Mouse (Mus musculus): ENCODE data around the gene Taf6. TPM values are rescaled to one million over a fixed set of nuclear protein-coding genes. Genes with fewer than 3 reads are reported as not detected.
A peak's percentile ranks its signal among the peaks of the same experiment; 100 is the strongest.

Taf6 gene
- polyA plus RNA-seq, 1 experiment, result 52.7 TPM

GRCm38 (mm10) chr5:138154390-138154789 is 32.9 kb downstream of the Taf6 start:
- DNase-seq, result no peak
- no peak overlapping the region for H3K27ac ChIP-seq (ENCODE audit: insufficient read depth, low read length)
- no peaks in the 10 kb centered on the region for H3K27me3 ChIP-seq (ENCODE audit: control insufficient read depth, insufficient read depth, low read length)
- no peaks in the 10 kb centered on the region; the same call in 1 of the 2 replicates for H3K4me1 ChIP-seq (ENCODE audit: control insufficient read depth, insufficient read depth, low read length)
- 88% methylated on average over 3 of the region's 3 CpGs for WGBS
- TF ChIP-seq POLR2A (IDR thresholded peaks at IDR 0.05; ENCODE audit: borderline replicate concordance, insufficient read depth, low read length) (no peak), CTCF (IDR thresholded peaks at IDR 0.05; ENCODE audit: borderline replicate concordance, insufficient read depth, low read depth, low read length) (no peak)
- H3K4me3 ChIP-seq (replicated peaks; ENCODE audit: insufficient read depth, low read depth, low read length), result peak overlapping the region; percentile 93

GRCm38 (mm10) chr5:138138585-138138984 is 48.7 kb downstream of the Taf6 start:
- 69% methylated on average over 4 of the region's 4 CpGs for WGBS
- no peaks in the 10 kb centered on the region for H3K27me3 ChIP-seq (ENCODE audit: control insufficient read depth, insufficient read depth, low read length)
- H3K4me1 ChIP-seq (ENCODE audit: control insufficient read depth, insufficient read depth, low read length), result no peaks in the 10 kb centered on the region
- no peak overlapping the region for H3K27ac ChIP-seq (ENCODE audit: insufficient read depth, low read length)
- no peak for TF ChIP-seq POLR2A (IDR thresholded peaks at IDR 0.05; ENCODE audit: borderline replicate concordance, insufficient read depth, low read length)
- no peak for TF ChIP-seq CTCF (IDR thresholded peaks at IDR 0.05; ENCODE audit: borderline replicate concordance, insufficient read depth, low read depth, low read length)
- no peak for DNase-seq
- no peak overlapping the region for H3K4me3 ChIP-seq (replicated peaks; ENCODE audit: insufficient read depth, low read depth, low read length)

GRCm38 (mm10) chr5:138137935-138138549 is 49.2 kb downstream of the Taf6 start:
- H3K4me3 ChIP-seq (replicated peaks; ENCODE audit: insufficient read depth, low read depth, low read length), result no peak overlapping the region
- H3K4me1 ChIP-seq (ENCODE audit: control insufficient read depth, insufficient read depth, low read length), result no peaks in the 10 kb centered on the region
- H3K27me3 ChIP-seq (ENCODE audit: control insufficient read depth, insufficient read depth, low read length), result no peaks in the 10 kb centered on the region
- TF ChIP-seq POLR2A (IDR thresholded peaks at IDR 0.05; ENCODE audit: borderline replicate concordance, insufficient read depth, low read length) (no peak), CTCF (IDR thresholded peaks at IDR 0.05; ENCODE audit: borderline replicate concordance, insufficient read depth, low read depth, low read length) (peak; percentile 49; the same call in 1 of the 2 replicates)
- DNase-seq, result no peak
- no peak overlapping the region for H3K27ac ChIP-seq (ENCODE audit: insufficient read depth, low read length)
- 60% methylated on average over 8 of the region's 8 CpGs for WGBS

- WGBS, result 83% methylated on average over 4 of the region's 4 CpGs
- DNase-seq, result no peak
- Histone ChIP-seq H3K27me3 (ENCODE audit: control insufficient read depth, insufficient read depth, low read length) (no peaks in the 10 kb centered on the region), H3K27ac (ENCODE audit: insufficient read depth, low read length) (no peak overlapping the region), H3K4me3 (replicated peaks; ENCODE audit: insufficient read depth, low read depth, low read length) (no peak overlapping the region), H3K4me1 (ENCODE audit: control insufficient read depth, insufficient read depth, low read length) (no peaks in the 10 kb centered on the region)
- no peak for TF ChIP-seq CTCF (IDR thresholded peaks at IDR 0.05; ENCODE audit: borderline replicate concordance, insufficient read depth, low read depth, low read length)
- no peak for TF ChIP-seq POLR2A (IDR thresholded peaks at IDR 0.05; ENCODE audit: borderline replicate concordance, insufficient read depth, low read length)
These were observed 50.0 kb downstream of the Taf6 start for GRCm38 (mm10) chr5:138137257-138137656.

GRCm38 (mm10) chr5:138132425-138133064 is 54.7 kb downstream of the Taf6 start:
- Histone ChIP-seq H3K27me3 (ENCODE audit: control insufficient read depth, insufficient read depth, low read length) (no peaks in the 10 kb centered on the region), H3K27ac (ENCODE audit: insufficient read depth, low read length) (no peak overlapping the region), H3K4me1 (ENCODE audit: control insufficient read depth, insufficient read depth, low read length) (no peaks in the 10 kb centered on the region), H3K4me3 (replicated peaks; ENCODE audit: insufficient read depth, low read depth, low read length) (no peak overlapping the region)
- WGBS, result 93% methylated on average over 5 of the region's 5 CpGs
- TF ChIP-seq CTCF (IDR thresholded peaks at IDR 0.05; ENCODE audit: borderline replicate concordance, insufficient read depth, low read depth, low read length), result no peak
- TF ChIP-seq POLR2A (IDR thresholded peaks at IDR 0.05; ENCODE audit: borderline replicate concordance, insufficient read depth, low read length), result no peak
- no peak for DNase-seq

Other genes with a start within 250 kb of the Taf6 start
- 75.6 and 85.7 TPM in 2 replicates for gene Gjc3, start 224.4 kb downstream of the Taf6 start, polyA plus RNA-seq (2012; rRNA removed)
- 0.08 and 0.21 TPM in 2 replicates for gene Azgp1, start 205.9 kb downstream of the Taf6 start, polyA plus RNA-seq (2012; rRNA removed)
- not detected in 2 replicates for gene Smok3a, start 166.2 kb downstream of the Taf6 start, polyA plus RNA-seq (2012; rRNA removed)
- gene Smok3b, start 166.0 kb downstream of the Taf6 start, polyA plus RNA-seq (2012; rRNA removed), result not detected in 2 replicates
- not detected in 2 replicates for gene Smok3c, start 134.3 kb downstream of the Taf6 start, polyA plus RNA-seq (2012; rRNA removed)
- gene Zkscan1, start 102.4 kb downstream of the Taf6 start, polyA plus RNA-seq (2012; rRNA removed), result 16.8 and 17.4 TPM in 2 replicates
- 19.0 and 19.2 TPM in 2 replicates for gene Zscan21, start 70.5 kb downstream of the Taf6 start, polyA plus RNA-seq (2012; rRNA removed)
- 3.8 and 4.2 TPM in 2 replicates for gene Zfp113, start 31.7 kb downstream of the Taf6 start, polyA plus RNA-seq (2012; rRNA removed)
- 147 and 158 TPM in 2 replicates for gene Cops6, start 26.4 kb downstream of the Taf6 start, polyA plus RNA-seq (2012; rRNA removed)
- gene Ap4m1, start 15.4 kb downstream of the Taf6 start, polyA plus RNA-seq (2012; rRNA removed), result 25.8 and 28.3 TPM in 2 replicates
- gene Mcm7, start 15.0 kb downstream of the Taf6 start, polyA plus RNA-seq (2012; rRNA removed), result 23.0 and 24.5 TPM in 2 replicates
- gene Cnpy4, start within 50 bp of the Taf6 start, polyA plus RNA-seq (2012; rRNA removed), result 17.3 and 18.3 TPM in 2 replicates
- 7.4 and 7.5 TPM in 2 replicates for gene Mblac1, start 6.9 kb upstream of the Taf6 start, polyA plus RNA-seq (2012; rRNA removed)
- gene Nxpe5, start 38.4 kb upstream of the Taf6 start, polyA plus RNA-seq (2012; rRNA removed), result not detected in 2 replicates
- 168 and 176 TPM in 2 replicates for gene Lamtor4, start 68.0 kb upstream of the Taf6 start, polyA plus RNA-seq (2012; rRNA removed)
- gene BC037034, start 76.6 kb upstream of the Taf6 start, polyA plus RNA-seq (2012; rRNA removed), result 90.1 and 92.0 TPM in 2 replicates
- gene Gal3st4, start 85.4 kb upstream of the Taf6 start, polyA plus RNA-seq (2012; rRNA removed), result 1.5 and 2.0 TPM in 2 replicates
- 0.03 and 0.05 TPM in 2 replicates for gene Gm43720, start 92.5 kb upstream of the Taf6 start, polyA plus RNA-seq (2012; rRNA removed)
- 4.6 and 4.7 TPM in 2 replicates for gene Gpc2, start 92.6 kb upstream of the Taf6 start, polyA plus RNA-seq (2012; rRNA removed)
- 1.9 and 2.5 TPM in 2 replicates for gene Stag3, start 92.8 kb upstream of the Taf6 start, polyA plus RNA-seq (2012; rRNA removed)
- gene Pvrig, start 154.5 kb upstream of the Taf6 start, polyA plus RNA-seq (2012; rRNA removed), result 0.10 TPM in 1 of 2 replicates, not detected in the other

Measured in cerebellum, adult 2 months (tissue).